Mouse (Mus musculus) cortical plate, adult 2 months (tissue): ENCODE data around the gene Ssb.

Source experiments
- CTCF ChIP-seq: fragments of 200-500 bp; IDR thresholded peaks from 2 replicates; pipeline ENCODE4 v1.5.1; 2011; ENCODE audit warnings: mild to moderate bottlenecking, control low read depth, low read length; ENCODE audit not compliant: insufficient read depth; ENCODE audit errors: extremely low read depth
- POLR2A ChIP-seq: fragments of 200-500 bp; IDR thresholded peaks from 2 replicates; pipeline ENCODE4 v1.6.1; 2011; ENCODE audit warnings: mild to moderate bottlenecking, low read length, control low read depth; ENCODE audit not compliant: insufficient read depth; ENCODE audit errors: extremely low read depth

- no peak for TF ChIP-seq CTCF
- TF ChIP-seq POLR2A: no peak
Measured at GRCm38 (mm10) chr2:69837244-69837967, 24.0 kb upstream of the Ssb start.
